Mouse (Mus musculus): ENCODE measurements around the gene Rrp9.
"Not testable (repeated sequence)": the region's sequence is repeated elsewhere in the genome, so short reads cannot be mapped to it uniquely, and the experiment has no call there.

Rrp9 gene

GRCm38 (mm10) chr9:106473753-106474105 is 2.0 kb upstream of the Rrp9 start:
- no peak for DNase-seq (ENCODE audit: low spot score in 2 of 2)

- DNase-seq (ENCODE audit: low spot score in 2 of 2) = peak; percentile 51 to 62
Measured at GRCm38 (mm10) chr9:106474456-106474855, 1.3 kb upstream of the Rrp9 start.

DNA sequence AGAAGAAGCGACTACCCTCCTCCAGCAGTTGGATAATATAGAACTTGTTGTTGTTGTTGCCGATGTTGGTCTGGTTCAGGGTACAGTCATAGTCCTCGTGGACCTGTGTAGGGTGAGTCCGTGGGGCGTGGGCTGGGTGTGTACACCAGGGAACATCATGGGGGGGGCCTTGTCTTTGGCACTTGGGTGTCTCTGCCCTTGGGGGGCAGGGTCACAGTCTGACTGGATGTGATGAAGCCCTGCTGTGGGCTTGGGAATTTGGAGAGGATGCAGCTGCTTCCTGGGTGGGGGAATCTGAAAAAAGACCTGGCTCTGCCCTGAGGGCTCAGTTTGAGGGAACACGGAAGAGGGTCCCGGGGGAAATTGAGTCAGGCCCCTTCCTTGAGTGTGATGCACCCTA is 717 bp upstream of the Rrp9 start:
- DNase-seq (ENCODE audit: low spot score in 2 of 2) = no peak

- peak; percentile 82 for DNase-seq (ENCODE audit: low spot score in 2 of 2)
Measured at GRCm38 (mm10) chr9:106476002-106476923, 500 bp downstream of the Rrp9 start.

GRCm38 (mm10) chr9:106476924-106477484 is 1.2 kb downstream of the Rrp9 start, which contains the start of gene Parp3:
Gene Parp3 (minus strand): TSS chr9:106476949.
- peak; percentile 99 to 100 for DNase-seq (ENCODE audit: low spot score in 2 of 2)

- no peak for DNase-seq (ENCODE audit: low spot score in 2 of 2)
Measured at GRCm38 (mm10) chr9:106477649-106478048, 1.9 kb downstream of the Rrp9 start.

GRCm38 (mm10) chr9:106478101-106478500 is 2.3 kb downstream of the Rrp9 start:
- DNase-seq (ENCODE audit: low spot score in 2 of 2) = no peak

DNA sequence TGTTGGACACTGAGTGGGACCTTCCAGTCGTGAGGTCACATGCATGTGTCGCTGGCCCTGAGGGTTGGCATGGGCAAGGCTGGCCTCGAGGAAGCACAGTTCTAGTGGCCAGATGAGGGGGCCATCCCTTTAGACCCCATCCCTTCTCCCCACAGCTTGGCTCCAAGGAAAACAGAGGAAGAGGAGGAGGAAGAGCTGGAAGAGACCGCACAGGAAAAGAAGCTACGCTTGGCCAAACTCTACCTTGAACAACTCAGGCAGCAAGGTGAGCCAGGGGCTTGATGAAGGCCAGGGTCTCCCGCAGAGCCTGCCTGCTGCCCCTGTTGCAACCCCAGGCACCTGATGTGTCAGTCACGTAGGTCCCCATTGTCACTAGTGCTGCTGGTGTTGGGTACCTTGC is 4.8 kb downstream of the Rrp9 start:
- DNase-seq (ENCODE audit: low spot score in 2 of 2) = no peak

GRCm38 (mm10) chr9:106481075-106481474 is 5.3 kb downstream of the Rrp9 start:
- DNase-seq (ENCODE audit: low spot score in 2 of 2) = no peak

DNA sequence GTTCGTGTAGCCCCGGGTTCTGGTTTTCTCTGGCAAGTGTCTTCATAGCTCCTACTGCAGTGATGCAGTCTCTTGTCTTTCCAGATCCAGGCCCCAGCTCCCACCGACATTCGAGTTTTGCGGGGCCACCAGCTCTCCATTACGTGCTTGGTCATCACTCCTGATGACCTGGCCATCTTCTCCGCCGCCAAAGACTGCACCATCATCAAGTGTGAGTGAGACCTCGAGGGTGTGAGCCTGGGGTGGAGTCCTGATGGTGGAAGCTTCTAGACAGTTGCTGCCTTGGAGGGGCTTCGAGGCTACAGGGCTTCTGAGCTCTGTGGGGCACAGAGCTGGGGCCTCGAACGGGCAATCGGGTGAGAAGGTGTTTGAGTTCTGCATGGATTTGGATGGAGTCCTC is 5.9 kb downstream of the Rrp9 start:
- no peak for DNase-seq (ENCODE audit: low spot score in 2 of 2)

- no peak for DNase-seq (ENCODE audit: low spot score in 2 of 2)
Measured at GRCm38 (mm10) chr9:106482578-106483115, 6.9 kb downstream of the Rrp9 start.

DNA sequence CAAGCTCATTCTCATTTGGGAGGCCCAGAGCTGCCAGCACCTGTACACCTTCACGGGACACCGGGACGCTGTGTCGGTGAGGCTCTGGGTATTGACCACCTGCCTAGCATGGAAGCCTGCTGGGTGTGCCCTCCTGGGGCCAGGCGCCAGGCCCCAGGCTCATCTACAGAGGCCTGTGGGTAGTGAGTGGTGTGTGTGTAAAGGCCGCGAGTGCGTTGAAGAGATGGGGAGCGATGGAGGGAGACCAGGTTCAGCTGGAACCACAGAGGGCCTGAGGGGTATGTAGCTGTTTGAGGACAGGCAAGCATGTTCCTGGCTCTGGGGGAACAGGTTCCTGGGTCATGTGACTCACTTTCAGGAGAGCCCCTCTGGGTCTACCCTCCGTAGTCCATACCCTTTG is 7.4 kb downstream of the Rrp9 start:
- no peak for DNase-seq (ENCODE audit: low spot score in 2 of 2)

DNA sequence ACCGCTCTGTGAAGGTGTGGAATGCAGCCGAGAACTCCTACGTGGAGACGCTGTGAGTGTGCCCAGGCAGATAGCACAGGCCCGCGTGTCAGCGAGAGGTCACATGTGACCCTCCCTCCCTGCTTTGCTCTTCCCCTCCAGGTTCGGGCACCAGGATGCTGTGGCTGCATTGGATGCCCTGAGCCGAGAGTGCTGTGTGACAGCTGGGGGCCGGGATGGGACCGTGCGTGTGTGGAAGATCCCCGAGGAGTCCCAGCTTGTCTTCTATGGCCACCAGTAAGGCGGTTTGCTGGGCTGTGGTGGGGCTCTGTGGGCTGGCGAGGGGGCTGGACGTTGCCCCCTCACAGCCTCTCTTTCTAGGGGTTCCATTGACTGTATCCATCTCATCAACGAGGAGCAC is 7.8 kb downstream of the Rrp9 start:
- no peak for DNase-seq (ENCODE audit: low spot score in 2 of 2)

GRCm38 (mm10) chr9:106485076-106485475 is 9.3 kb downstream of the Rrp9 start:
- DNase-seq (ENCODE audit: low spot score in 2 of 2) = no peak

- DNase-seq (ENCODE audit: low spot score in 2 of 2) = not testable (repeated sequence)
Measured at GRCm38 (mm10) chr9:106487602-106488001, 11.8 kb downstream of the Rrp9 start.

- no peak for DNase-seq (ENCODE audit: low spot score in 2 of 2)
Measured at GRCm38 (mm10) chr9:106499667-106500066, 23.9 kb downstream of the Rrp9 start, which contains the start of gene Iqcf1. Gene Iqcf1 (plus strand): TSS chr9:106499967.

- DNase-seq (ENCODE audit: low spot score in 2 of 2) = no peak
Measured at GRCm38 (mm10) chr9:106501846-106502245, 26.1 kb downstream of the Rrp9 start.

- DNase-seq (ENCODE audit: low spot score in 2 of 2) = no peak
Measured at GRCm38 (mm10) chr9:106504246-106504645, 28.5 kb downstream of the Rrp9 start.

GRCm38 (mm10) chr9:106509356-106509755 is 33.6 kb downstream of the Rrp9 start:
- DNase-seq (ENCODE audit: low spot score in 2 of 2) = no peak

DNA sequence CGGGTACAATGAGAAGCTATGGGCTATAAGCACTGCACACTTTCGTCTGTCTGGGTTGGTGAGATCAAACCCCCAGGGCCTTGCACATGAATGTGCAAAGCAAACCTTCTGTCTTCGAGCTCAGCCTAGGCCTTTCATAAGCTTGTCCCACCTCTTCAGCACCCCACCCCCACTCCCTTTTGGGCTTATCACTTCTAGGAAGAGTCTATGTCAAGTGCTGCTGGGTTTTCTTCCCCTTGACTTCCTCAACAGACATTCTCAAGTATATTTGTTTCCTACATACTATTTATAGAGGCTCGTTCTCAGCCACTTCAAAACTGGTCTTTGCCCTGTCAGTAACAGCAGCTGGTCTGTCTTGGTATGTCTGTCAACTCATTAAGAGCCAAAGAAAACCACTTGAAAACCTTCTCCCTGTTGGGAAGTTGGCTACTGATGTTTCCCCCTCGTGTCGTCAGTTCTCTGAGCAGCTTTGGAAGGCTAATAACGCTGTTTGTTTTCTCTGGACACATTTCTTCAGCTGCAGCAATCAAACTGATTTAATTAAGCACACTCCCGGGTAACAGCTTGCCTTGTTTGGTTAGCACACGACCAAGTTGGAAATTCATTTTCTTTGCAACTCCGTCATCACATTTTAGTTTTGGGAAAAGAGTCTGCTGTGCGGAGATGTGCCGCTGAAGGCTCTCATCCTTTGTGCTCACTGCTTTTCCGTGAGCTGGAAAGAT is 37.1 kb downstream of the Rrp9 start:
- peak in 1 of 2 experiments; percentile 2 for DNase-seq (ENCODE audit: low spot score in 2 of 2)

DNA sequence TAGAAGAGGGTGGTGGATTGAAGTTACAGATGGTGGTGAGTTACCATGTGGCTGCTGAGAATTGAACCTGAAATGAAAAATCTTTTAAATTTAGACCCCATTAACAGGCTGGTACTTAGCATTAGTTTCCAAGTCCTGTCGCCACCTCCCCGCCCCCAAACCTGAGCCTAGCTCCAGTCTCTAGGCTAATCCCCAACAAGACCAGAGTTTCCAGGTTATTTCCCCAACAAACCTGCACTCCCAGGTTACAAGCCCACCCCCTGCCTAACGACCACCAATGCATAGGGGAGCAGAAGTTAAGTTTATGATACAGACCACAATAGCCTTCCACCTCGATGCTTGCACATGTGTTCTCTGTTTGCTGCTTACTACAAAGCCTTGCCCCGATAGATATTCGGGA is 37.8 kb downstream of the Rrp9 start:
- DNase-seq (ENCODE audit: low spot score in 2 of 2) = no peak

DNA sequence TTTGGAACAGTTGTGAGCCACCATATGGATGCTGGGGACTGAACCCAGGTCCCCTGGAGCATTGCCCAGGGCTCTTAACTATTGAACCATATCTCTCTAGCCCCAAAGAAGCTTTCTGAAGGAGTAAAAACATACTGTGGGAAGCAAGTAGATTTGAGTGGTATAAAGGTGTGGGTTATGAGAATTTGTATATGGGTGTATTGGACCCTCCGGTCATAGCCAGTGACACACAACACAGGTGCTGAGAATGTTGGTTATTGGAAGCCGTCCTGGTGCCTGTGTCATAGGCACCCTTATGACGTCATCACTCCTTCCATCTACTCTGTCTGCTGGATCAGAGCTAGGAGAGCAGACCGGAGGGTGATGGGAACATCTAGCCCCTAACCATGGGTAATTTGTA is 38.5 kb downstream of the Rrp9 start, which contains the start of gene Iqcf5:
Gene Iqcf5, plus strand, starts transcription at position 301 of the 400 bp plus-strand sequence.
- no peak for DNase-seq (ENCODE audit: low spot score in 2 of 2)

Data from spleen, postnatal 36 days (tissue).